Mouse (Mus musculus): ENCODE measurements around the gene Prkd1.

DNA sequence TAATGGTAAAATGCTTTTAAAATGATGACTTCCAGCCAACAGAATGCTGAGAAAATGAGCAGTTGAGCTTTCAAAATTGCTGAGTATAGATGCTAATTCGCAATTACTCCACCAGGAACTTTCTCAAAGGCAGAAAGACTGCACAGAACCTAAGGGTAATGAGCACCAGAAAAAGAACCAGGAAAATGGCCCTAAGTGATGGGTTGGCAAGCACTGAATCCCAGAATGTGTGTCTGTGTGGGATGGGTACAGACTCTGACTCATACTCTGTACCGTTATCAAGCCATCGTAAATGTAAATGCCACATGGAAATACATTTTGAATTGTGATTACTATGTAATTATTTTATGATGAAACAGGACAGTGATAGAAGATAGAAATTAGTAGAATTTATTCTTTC is 197.1 kb downstream of the Prkd1 start:
- no peak for TF ChIP-seq POLR2A (IDR thresholded peaks at IDR 0.05; ENCODE audit: insufficient read depth, low read depth, low read length)
- TF ChIP-seq EP300 (IDR thresholded peaks at IDR 0.05; ENCODE audit: insufficient read depth, low read depth, low read length), result no peak

Data from heart, adult 2 months (tissue).